Mouse (Mus musculus) embryonic facial prominence, embryonic 15.5 days (tissue): ENCODE measurements around the gene Bcan. TPM values are rescaled to one million over a fixed set of nuclear protein-coding genes. Genes with fewer than 3 reads are reported as not detected.

Experiments
- ATAC-seq: fragments of 200-750 bp; cut with Nextera tagmentation; 2 replicates; pipeline ENCODE4 v1.8.0; 2017; ENCODE audit warnings: low read depth, moderate TSS enrichment; ENCODE audit not compliant: insufficient number of reproducible peaks, low FRiP score, low TSS enrichment
- H3K27ac ChIP-seq: fragments of 300-500 bp; sonication (generic); replicated peaks from 2 replicates; pipeline ENCODE4 v1.5.1; 2015; ENCODE audit warnings: mild to moderate bottlenecking, inconsistent platforms
- H3K27me3 ChIP-seq: fragments of 300-500 bp; sonication (generic); 2 replicates; pipeline ENCODE4 v1.6.1; 2015; ENCODE audit warnings: inconsistent platforms
- H3K36me3 ChIP-seq: fragments of 300-500 bp; sonication (generic); 2 replicates; pipeline ENCODE4 v1.6.1; 2015; ENCODE audit warnings: mild to moderate bottlenecking, inconsistent platforms
- H3K4me1 ChIP-seq: fragments of 300-500 bp; sonication (generic); 2 replicates; pipeline ENCODE4 v1.6.1; 2015; ENCODE audit warnings: inconsistent platforms
- H3K4me2 ChIP-seq: fragments of 300-500 bp; sonication (generic); replicated peaks from 2 replicates; pipeline ENCODE4 v1.6.1; 2015; ENCODE audit warnings: mild to moderate bottlenecking, inconsistent platforms
- H3K4me3 ChIP-seq: fragments of 300-500 bp; sonication (generic); replicated peaks from 2 replicates; pipeline ENCODE4 v1.5.1; 2015; ENCODE audit warnings: mild to moderate bottlenecking, inconsistent platforms
- H3K9ac ChIP-seq: fragments of 300-500 bp; sonication (generic); 2 replicates; pipeline ENCODE4 v1.6.1; 2015; ENCODE audit warnings: inconsistent platforms
- H3K9me3 ChIP-seq: fragments of 300-500 bp; sonication (generic); replicated peaks from 2 replicates; pipeline ENCODE4 v1.6.1; 2016; ENCODE audit warnings: inconsistent platforms
- WGBS: fragments of 180-500 bp; shearing (Covaris S2); methylation state at CpG from one replicate; pipeline ENCODE4 v1.1.7; 2015; 5-methylcytosine and 5-hydroxymethylcytosine counted together
- polyA plus RNA-seq: library from polyadenylated mRNA; unstranded; fragments of >200 nt; fragmentation: Nextera tagmentation; extraction: Ambion mirVana; gene quantifications from 2 replicates; pipeline ENCODE4 v1.2.1, GENCODE M21; 2015

Gene Bcan
- polyA plus RNA-seq, 1 experiment from 2014 or later = 0.61 TPM

DNA sequence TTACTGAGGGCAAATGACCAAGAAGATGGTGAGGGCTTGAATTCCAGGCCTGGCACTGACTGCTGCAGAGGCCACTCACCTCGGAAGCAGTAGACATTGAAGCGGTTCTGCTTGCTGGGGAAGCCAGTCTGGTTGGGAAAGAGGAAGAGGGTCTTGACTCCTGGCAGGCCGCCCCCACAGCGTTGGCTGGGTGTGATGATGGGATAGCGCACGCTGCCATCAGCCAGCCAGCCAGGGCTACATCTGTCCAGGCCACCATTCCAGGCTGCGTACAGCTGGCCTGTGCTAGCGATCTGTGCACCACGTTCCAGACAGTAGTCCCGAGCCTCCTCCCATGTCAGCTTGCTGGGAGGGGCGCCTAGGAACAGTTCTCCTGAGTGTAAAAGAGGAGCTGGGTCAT is 4.7 kb downstream of the Bcan start:
- ATAC-seq = no peak
- no peak overlapping the region for H3K4me2 ChIP-seq
- no peak overlapping the region for H3K27ac ChIP-seq
- peaks cover 23% of the 10 kb centered on the region for H3K4me1 ChIP-seq
- no peak overlapping the region for H3K4me3 ChIP-seq
- H3K9me3 ChIP-seq = no peaks in the 10 kb centered on the region
- WGBS = 19% methylated on average over 11 of the region's 11 CpGs
- peaks cover 99% of the 10 kb centered on the region for H3K27me3 ChIP-seq
- no peaks in the 10 kb centered on the region for H3K36me3 ChIP-seq
- H3K9ac ChIP-seq = no peak overlapping the region

DNA sequence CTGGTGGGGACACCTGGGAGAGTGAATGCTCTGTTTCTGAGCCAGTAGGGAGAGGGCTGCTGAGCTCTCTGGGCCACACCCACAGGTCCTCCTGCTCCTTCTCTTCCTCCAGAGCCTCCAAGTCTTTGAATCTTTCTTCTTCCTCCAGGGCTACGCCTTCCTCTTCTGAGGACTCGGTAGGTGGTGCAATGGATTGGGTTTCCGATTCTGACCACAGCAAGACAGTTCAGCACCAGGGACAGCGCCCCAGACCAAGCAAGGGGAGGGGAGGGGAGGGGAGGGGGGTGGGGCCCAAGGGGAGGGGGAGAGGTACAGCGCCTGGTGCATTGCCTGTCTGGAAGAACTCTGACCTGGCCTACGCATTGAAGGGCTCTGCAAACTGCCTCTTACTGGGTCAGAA is 6.6 kb downstream of the Bcan start:
- Histone ChIP-seq H3K4me1 (peaks cover 12% of the 10 kb centered on the region), H3K27me3 (peaks cover 99% of the 10 kb centered on the region), H3K9me3 (no peaks in the 10 kb centered on the region), H3K9ac (no peak overlapping the region), H3K4me3 (no peak overlapping the region), H3K36me3 (no peaks in the 10 kb centered on the region), H3K27ac (no peak overlapping the region), H3K4me2 (no peak overlapping the region)
- 2% methylated on average over 6 of the region's 6 CpGs for WGBS
- ATAC-seq = no peak

DNA sequence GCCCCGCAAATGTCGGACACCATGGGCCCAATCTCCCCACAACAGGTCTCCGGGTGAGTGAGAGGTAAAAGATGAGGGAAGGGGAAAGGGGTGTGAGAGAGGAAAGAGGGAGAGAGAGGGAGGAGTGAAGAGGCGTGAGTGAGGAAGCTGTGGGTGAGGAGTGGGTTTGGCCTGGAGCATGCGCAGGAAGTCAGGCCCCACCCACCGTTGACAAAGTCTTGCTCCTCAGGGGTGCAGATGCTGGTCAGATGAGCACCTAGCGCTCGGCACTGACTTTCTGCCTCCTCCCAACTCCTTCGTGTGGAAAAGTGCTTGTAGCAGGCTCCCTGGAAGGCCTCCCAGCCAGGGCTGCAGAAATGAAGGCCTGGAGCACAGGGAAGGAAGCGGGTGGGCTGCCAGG is 10.1 kb downstream of the Bcan start:
- Histone ChIP-seq H3K4me3 (no peak overlapping the region), H3K27me3 (peaks cover 68% of the 10 kb centered on the region), H3K36me3 (no peaks in the 10 kb centered on the region), H3K4me2 (no peak overlapping the region), H3K4me1 (peaks cover 34% of the 10 kb centered on the region), H3K9ac (no peak overlapping the region), H3K27ac (no peak overlapping the region), H3K9me3 (no peaks in the 10 kb centered on the region)
- 27% methylated on average over 10 of the region's 10 CpGs for WGBS
- no peak for ATAC-seq

DNA sequence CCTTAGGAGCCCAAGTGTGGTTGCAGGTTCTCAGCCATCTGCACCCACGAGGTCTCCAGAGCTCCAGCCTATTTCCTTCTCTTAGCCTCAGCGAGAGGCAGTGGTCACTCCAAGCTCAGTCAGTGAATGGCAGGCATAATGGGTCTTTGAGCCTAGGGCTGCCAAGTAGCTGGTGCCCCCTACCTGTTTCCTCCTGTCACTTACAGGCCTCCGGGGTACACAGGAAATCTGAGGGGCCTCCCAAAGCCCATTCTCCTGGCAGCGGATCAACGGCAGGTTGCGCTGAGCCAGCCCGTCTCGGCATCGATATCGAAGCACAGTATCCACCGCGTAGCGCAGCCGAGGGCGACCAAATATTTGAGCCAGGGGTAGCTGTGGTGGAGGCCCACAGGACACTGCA is 12.0 kb downstream of the Bcan start:
- ATAC-seq = no peak
- 2% methylated on average over 15 of the region's 15 CpGs for WGBS
- Histone ChIP-seq H3K36me3 (no peaks in the 10 kb centered on the region), H3K9ac (no peak overlapping the region), H3K4me1 (peaks cover 50% of the 10 kb centered on the region), H3K9me3 (no peaks in the 10 kb centered on the region), H3K4me2 (peak overlapping the region; percentile 88), H3K27ac (no peak overlapping the region), H3K4me3 (peak overlapping the region; percentile 49), H3K27me3 (peaks cover 49% of the 10 kb centered on the region)

DNA sequence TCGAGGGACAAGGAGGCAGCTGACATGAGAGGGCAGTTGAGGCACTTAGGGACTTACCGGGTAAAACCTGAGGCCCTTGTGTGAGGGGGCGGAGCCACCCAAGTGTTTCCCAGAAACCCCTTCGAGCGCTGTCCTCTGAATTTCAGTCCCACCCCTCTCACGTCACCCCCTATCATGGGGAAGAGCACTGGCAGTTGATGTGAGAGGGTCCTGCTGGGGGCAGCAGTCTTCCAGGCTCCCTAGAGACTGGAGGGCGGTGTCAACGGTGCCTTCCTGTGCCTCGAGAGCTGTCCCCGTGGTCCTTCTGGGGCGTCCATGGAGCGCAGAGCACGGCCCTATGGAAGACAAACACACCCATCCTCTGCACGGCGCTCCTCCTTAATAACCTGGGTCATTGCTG is 12.4 kb downstream of the Bcan start:
- WGBS = under 1% methylated on average over 15 of the region's 15 CpGs
- Histone ChIP-seq H3K4me2 (peak overlapping the region; percentile 88), H3K36me3 (no peaks in the 10 kb centered on the region), H3K4me3 (peak overlapping the region; percentile 49), H3K9ac (no peak overlapping the region), H3K27ac (peak overlapping the region; percentile 4; the same call in 1 of the 2 replicates), H3K9me3 (no peaks in the 10 kb centered on the region), H3K4me1 (peaks cover 55% of the 10 kb centered on the region), H3K27me3 (peaks cover 45% of the 10 kb centered on the region)
- ATAC-seq = peak; percentile 26; the same call in 1 of the 2 replicates

DNA sequence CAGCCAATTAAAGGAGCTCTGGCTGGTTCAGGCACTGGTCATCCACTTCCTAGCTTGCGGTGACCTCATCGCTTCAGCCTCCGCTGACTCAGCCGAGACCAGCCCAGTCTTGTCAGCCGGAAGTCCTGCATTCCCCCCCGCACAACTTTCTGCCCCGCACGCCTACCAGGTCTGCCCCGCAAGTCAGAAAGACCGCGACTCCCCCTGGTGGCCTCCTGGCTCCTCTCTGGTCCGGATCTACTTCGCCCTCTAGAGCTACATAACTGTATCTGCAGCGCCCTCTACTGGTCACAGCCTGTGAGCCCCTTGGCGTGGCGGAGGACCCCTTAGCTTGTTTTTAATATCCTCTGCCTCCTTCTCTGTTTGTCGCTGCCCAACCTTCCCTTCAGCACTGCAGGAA is 13.2 kb downstream of the Bcan start:
- no peak overlapping the region for H3K9ac ChIP-seq
- H3K27ac ChIP-seq = 0 out of 2 replicates have a peak overlapping the region, but pooled peaks have one; percentile 4
- 1% methylated on average over 17 of the region's 17 CpGs for WGBS
- peak overlapping the region; percentile 88 for H3K4me2 ChIP-seq
- H3K9me3 ChIP-seq = no peaks in the 10 kb centered on the region
- peak; percentile 72 for ATAC-seq
- no peaks in the 10 kb centered on the region for H3K36me3 ChIP-seq
- H3K27me3 ChIP-seq = peaks cover 37% of the 10 kb centered on the region
- H3K4me1 ChIP-seq = peaks cover 62% of the 10 kb centered on the region
- peak overlapping the region; percentile 49 for H3K4me3 ChIP-seq

DNA sequence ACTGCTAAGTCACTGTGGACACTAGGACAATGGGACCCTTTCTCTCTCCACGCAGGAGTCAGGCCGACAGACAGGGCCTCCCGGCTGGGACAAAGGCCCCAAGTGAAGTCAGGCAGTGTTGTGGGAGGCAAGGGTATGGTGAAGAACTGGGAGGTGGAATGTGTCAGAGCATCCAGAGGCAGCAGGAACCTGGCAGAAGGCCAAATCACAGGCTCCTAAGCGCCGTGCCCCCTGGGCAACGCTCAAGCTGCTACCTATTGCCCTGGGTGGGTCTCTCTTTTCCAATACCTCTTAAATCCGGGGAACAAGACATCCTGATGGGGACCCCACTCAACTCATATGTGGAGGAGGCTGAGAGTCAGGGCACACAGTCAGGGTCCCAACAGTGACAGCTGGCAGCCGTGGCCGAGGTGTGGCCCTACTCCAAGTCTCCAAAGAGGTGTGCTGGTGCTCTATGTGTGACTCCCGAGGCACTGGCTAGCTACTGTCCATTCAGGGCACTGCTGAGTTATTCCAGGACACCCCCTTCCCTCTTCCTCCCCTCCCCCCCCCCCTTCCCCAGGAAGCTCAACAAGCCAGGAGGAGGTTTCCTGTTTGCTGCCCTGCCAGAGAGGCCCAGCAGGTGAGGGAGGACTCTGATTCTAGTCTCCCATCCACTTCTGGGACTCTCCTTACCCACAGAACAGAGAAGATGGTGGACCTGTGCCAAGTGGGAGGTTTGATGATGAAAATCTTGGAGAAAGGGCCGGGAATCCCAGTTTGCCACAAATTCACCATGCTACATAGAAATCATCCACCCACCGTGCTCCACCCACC is 14.3 kb downstream of the Bcan start:
- Histone ChIP-seq H3K27me3 (peaks cover 26% of the 10 kb centered on the region), H3K36me3 (no peaks in the 10 kb centered on the region), H3K27ac (peak overlapping the region; percentile 60), H3K4me3 (no peak overlapping the region), H3K4me1 (peaks cover 63% of the 10 kb centered on the region), H3K9ac (no peak overlapping the region), H3K9me3 (no peaks in the 10 kb centered on the region), H3K4me2 (peak overlapping the region; percentile 6; the same call in 1 of the 2 replicates)
- WGBS = 25% methylated on average over 12 of the region's 12 CpGs
- no peak for ATAC-seq

DNA sequence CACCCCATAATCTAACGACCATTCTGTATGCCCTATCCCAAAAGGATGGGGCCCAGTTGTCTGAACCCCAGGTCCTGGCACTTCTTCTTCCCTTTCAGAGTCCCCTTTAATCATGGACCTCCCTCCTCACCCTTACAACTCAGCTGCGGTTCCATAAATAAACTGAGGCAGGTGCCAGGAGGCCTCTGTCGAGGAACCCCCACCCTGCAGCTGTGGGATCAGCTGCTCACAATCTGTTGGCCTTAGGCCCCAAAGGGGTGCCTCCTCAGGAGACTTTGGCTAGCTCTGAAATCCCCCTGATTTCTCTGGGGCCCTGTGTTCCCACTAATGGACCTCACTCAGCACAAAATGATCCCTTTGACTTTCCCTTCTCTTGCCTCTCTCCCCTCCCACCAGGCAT is 15.9 kb downstream of the Bcan start:
- Histone ChIP-seq H3K4me3 (no peak overlapping the region), H3K9me3 (no peaks in the 10 kb centered on the region), H3K9ac (no peak overlapping the region), H3K36me3 (no peaks in the 10 kb centered on the region), H3K4me1 (peaks cover 63% of the 10 kb centered on the region), H3K27ac (peak overlapping the region; percentile 87), H3K27me3 (peaks cover 10% of the 10 kb centered on the region), H3K4me2 (no peak overlapping the region)
- WGBS = 36% methylated on average over 3 of the region's 3 CpGs
- ATAC-seq = no peak

DNA sequence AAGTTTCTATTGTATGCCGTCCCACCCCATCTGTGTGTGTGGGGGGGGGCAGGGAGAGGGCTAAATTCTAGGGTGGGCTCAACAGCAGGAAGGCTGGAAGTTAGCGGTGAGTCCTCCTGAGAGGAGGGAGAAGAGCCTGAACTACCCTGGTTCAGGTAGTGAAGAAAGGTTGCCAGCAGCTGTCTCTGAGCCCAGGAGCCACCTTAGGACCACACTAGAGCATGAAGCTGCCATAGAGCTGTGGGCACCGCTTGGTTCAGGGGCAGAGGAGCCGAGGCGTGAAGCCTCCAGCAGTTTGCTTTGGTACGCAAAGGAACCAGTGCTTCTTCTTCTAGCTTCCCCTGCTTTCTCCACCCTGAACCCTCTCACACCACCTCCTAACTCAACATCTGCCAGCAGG is 16.4 kb downstream of the Bcan start:
- H3K9me3 ChIP-seq = no peaks in the 10 kb centered on the region
- peaks cover 6% of the 10 kb centered on the region for H3K27me3 ChIP-seq
- peaks cover 63% of the 10 kb centered on the region for H3K4me1 ChIP-seq
- 0 out of 2 replicates have a peak overlapping the region, but pooled peaks have one; percentile 12 for H3K9ac ChIP-seq
- H3K4me3 ChIP-seq = 0 out of 2 replicates have a peak overlapping the region, but pooled peaks have one; percentile 12
- no peak for ATAC-seq
- H3K27ac ChIP-seq = peak overlapping the region; percentile 87
- H3K4me2 ChIP-seq = peak overlapping the region; percentile 35
- no peaks in the 10 kb centered on the region for H3K36me3 ChIP-seq
- 54% methylated on average over 6 of the region's 6 CpGs for WGBS

DNA sequence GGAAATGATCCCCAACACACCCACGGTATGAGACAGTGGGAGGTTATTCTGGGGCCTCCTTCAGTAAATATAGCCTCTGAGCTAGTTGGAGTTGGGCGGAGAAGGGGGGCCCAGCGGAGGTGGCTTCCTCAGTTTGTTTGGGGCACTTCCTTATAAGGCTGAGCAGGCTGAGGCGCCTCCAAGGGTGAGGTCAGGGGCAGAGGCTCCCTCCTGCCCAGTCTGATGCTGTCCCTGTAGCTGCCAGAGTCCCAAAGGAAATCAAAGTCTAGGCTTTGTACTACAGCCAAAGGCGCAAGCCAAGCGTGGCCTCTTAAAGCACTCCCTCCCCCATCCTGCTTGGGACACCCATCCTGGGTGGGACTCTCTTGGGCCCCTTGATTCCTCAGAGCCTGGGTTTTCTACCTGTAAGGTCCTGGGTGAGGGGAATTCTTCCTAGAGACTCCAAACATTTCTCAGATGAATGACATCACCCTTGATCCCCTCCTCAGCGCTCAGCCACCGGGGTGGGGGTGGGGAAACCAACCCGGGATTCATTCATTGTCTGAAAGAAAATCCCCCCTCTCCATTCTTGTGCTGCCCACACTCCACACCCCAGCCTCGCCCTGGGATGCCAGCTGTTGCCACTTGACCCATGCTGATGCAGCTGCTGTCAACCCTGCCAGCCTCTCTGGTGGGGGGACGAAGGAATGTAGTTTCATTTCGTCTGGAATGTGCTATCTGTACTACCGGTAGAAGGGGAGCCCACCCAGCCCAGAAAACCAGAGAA is 17.0 kb downstream of the Bcan start:
- peak; percentile 22; the same call in 1 of the 2 replicates for ATAC-seq
- no peaks in the 10 kb centered on the region for H3K9me3 ChIP-seq
- 6% methylated on average over 13 of the region's 13 CpGs for WGBS
- peak overlapping the region; percentile 87 for H3K27ac ChIP-seq
- H3K4me2 ChIP-seq = peak overlapping the region; percentile 35
- no peaks in the 10 kb centered on the region for H3K36me3 ChIP-seq
- H3K4me3 ChIP-seq = peak overlapping the region; percentile 12; the same call in 1 of the 2 replicates
- H3K27me3 ChIP-seq = no peaks in the 10 kb centered on the region
- H3K9ac ChIP-seq = 0 out of 2 replicates have a peak overlapping the region, but pooled peaks have one; percentile 12
- peaks cover 59% of the 10 kb centered on the region for H3K4me1 ChIP-seq
